Mouse (Mus musculus) forebrain, embryonic 14.5 days (tissue): ENCODE results near the gene Slc10a6. TPM values are rescaled to one million over a fixed set of nuclear protein-coding genes. Genes with fewer than 3 reads are reported as not detected.

Experiments used
- ATAC-seq: fragments of 200-750 bp; cut with Nextera tagmentation; 2 replicates; pipeline ENCODE4 v1.8.0; 2017; ENCODE audit warnings: mild to moderate bottlenecking, moderate library complexity
- DNase-seq: peaks from one replicate; pipeline ENCODE4 v3.0.0-alpha.2; 2015; ENCODE audit warnings: low spot score
- H3K27ac ChIP-seq: fragments of 300-500 bp; sonication (generic); 2 replicates; pipeline ENCODE4 v1.5.1; 2014; ENCODE audit warnings: low read depth, mild to moderate bottlenecking, control low read depth, low read length, moderate library complexity
- H3K27me3 ChIP-seq: fragments of 300-500 bp; sonication (generic); replicated peaks from 2 replicates; pipeline ENCODE4 v1.6.1; 2014; ENCODE audit warnings: low read length, control low read depth, mixed read lengths; ENCODE audit not compliant: control insufficient read depth, insufficient read depth
- H3K36me3 ChIP-seq: fragments of 300-500 bp; sonication (generic); 2 replicates; pipeline ENCODE4 v1.6.1; 2014; ENCODE audit warnings: low read length, control low read depth; ENCODE audit not compliant: control insufficient read depth, insufficient read depth
- H3K4me1 ChIP-seq: fragments of 300-500 bp; sonication (generic); 2 replicates; pipeline ENCODE4 v1.6.1; 2014; ENCODE audit warnings: antibody characterized with exemption, low read length, control low read depth; ENCODE audit not compliant: control insufficient read depth, insufficient read depth
- H3K4me2 ChIP-seq: fragments of 300-500 bp; sonication (generic); 2 replicates; pipeline ENCODE4 v1.6.1; 2014; ENCODE audit warnings: mild to moderate bottlenecking, control low read depth, low read length
- H3K4me3 ChIP-seq: fragments of 300-500 bp; sonication (generic); 2 replicates; pipeline ENCODE4 v1.5.1; 2014; ENCODE audit warnings: low read depth, low read length, control low read depth
- H3K9ac ChIP-seq: fragments of 300-500 bp; sonication (generic); 2 replicates; pipeline ENCODE4 v1.6.1; 2014; ENCODE audit warnings: mild to moderate bottlenecking, low read length, control low read depth, moderate library complexity
- H3K9me3 ChIP-seq: fragments of 300-500 bp; sonication (generic); replicated peaks from 2 replicates; pipeline ENCODE4 v1.6.1; 2016; ENCODE audit warnings: low read length, control low read depth, mixed read lengths; ENCODE audit not compliant: control insufficient read depth
- WGBS: fragments of 180-500 bp; shearing (Covaris S2); extraction: QIAGEN DNeasy Blood & Tissue Kit; methylation state at CpG from one replicate; pipeline ENCODE4 v1.1.7; 2014; 5-methylcytosine and 5-hydroxymethylcytosine counted together
- polyA plus RNA-seq: library from polyadenylated mRNA; unstranded; fragments of >200 nt; fragmentation: Nextera tagmentation; extraction: Ambion mirVana; gene quantifications from 2 replicates; pipeline ENCODE4 v1.2.1, GENCODE M21; 2014

The Slc10a6 gene
- polyA plus RNA-seq, 1 experiment from 2014 or later, result 0.08 TPM

DNA sequence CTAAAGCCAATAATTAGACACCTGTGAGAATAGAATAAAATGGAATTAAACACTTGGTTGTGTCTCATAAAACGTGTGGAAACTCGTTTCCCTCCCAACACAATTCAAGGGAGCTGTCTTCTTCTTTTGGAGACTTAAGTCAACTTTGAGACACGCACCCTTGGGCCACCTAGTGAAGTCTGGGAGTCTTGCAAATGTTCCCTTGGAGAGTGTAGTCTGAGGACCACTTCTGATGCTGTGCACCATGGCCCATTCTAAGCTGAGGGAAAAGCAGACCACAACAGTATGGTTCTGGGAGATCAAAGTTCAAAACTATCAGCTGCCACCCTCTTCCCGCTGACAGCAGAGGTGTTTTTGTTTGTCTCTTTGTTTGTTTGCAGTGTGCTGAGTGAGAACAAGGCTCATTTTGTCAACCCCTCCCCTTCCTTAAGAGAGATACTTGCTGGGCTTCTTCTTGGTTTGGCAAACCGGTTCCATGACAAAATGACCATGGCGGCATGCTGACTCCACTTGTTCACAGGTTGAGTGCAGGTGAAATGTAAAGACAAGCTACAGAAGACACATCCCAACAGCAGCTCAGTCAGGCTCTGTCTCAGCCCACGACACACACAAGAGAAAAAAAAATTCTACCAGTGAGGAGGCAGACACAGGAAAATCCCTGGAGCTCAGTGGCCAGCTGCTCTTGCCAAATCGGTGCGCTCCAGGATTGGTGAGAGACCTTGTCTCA is 814 bp upstream of the Slc10a6 start:
- Histone ChIP-seq H3K9me3 (no peaks in the 10 kb centered on the region), H3K27ac (no peak overlapping the region), H3K4me1 (peaks cover 4% of the 10 kb centered on the region; the same call in 1 of the 2 replicates), H3K9ac (no peak overlapping the region), H3K36me3 (no peaks in the 10 kb centered on the region), H3K4me3 (no peak overlapping the region), H3K27me3 (no peaks in the 10 kb centered on the region), H3K4me2 (no peak overlapping the region)
- DNase-seq (no peak), ATAC-seq (no peak)
- 74% methylated on average over 9 of the region's 9 CpGs for WGBS

DNA sequence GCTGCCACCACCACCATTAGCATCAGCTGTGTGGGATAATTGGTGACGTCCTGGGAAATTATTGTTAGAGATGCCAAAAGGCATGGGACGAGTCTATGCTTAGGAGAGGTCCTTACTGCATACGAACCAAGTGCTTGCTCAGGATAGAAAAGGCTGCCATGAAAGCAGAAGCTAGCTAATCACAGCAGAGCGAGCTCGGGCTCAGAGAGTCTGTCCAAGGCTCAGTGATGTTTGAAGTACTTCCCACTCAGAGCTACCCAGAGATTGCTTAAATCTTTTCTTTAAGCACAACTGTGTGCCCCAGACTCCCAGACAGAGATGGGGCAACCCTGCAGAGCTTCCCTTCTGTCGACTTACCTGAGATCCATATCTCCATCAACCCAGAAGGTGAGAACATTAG is 704 bp downstream of the Slc10a6 start:
- 88% methylated on average over 6 of the region's 6 CpGs for WGBS
- no peaks in the 10 kb centered on the region for H3K9me3 ChIP-seq
- DNase-seq (no peak), ATAC-seq (no peak)
- H3K4me3 ChIP-seq, result no peak overlapping the region
- H3K4me2 ChIP-seq, result no peak overlapping the region
- no peaks in the 10 kb centered on the region for H3K36me3 ChIP-seq
- H3K27ac ChIP-seq, result no peak overlapping the region
- H3K9ac ChIP-seq, result no peak overlapping the region
- peaks cover 4% of the 10 kb centered on the region; the same call in 1 of the 2 replicates for H3K4me1 ChIP-seq
- no peaks in the 10 kb centered on the region for H3K27me3 ChIP-seq

DNA sequence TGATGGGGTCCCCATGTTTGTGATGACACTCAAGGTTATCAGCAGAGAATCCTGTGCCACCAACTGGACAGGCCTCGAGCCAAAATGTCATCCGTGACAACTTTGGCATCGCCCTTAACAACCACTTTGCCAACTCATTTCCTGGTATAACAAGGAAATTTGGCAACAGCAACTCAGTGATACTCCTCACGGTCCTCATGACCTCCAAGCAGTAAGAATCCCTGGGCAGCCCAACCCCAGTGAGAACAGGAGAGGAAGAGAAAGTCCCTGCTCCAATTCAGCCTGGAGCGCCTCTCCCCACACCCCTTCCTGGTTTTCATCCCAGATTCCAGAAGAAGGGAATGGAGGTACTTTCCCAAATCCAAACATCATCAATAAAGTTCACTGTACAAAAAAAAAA is 4.4 kb downstream of the Slc10a6 start:
- H3K27ac ChIP-seq, result no peak overlapping the region
- H3K4me3 ChIP-seq, result no peak overlapping the region
- H3K27me3 ChIP-seq, result no peaks in the 10 kb centered on the region
- no peak overlapping the region for H3K9ac ChIP-seq
- no peak overlapping the region for H3K4me2 ChIP-seq
- peaks cover 3% of the 10 kb centered on the region; the same call in 1 of the 2 replicates for H3K4me1 ChIP-seq
- 94% methylated on average over 5 of the region's 5 CpGs for WGBS
- DNase-seq, result no peak
- H3K36me3 ChIP-seq, result no peaks in the 10 kb centered on the region
- no peak for ATAC-seq
- H3K9me3 ChIP-seq, result no peaks in the 10 kb centered on the region

DNA sequence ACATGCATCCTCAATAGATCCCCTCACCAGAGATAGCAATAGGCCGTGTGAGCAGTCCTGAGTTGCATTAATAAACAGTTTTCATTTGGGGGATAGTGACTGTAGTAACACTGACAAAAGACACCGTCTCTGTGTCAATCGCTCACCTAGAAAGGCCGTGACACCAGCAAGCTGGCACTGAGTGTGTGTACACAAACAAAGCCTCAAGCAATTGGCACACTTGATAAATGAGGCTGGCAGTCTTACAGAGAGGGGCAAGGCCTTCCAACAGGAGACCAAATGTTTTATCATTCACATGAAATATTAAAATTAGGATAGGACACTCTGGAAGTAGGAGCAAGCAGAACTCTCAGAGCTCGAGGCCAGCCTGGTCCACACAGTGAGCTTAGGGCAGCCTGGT is 6.9 kb downstream of the Slc10a6 start:
- Histone ChIP-seq H3K4me3 (no peak overlapping the region), H3K4me2 (no peak overlapping the region), H3K27me3 (no peaks in the 10 kb centered on the region), H3K36me3 (no peaks in the 10 kb centered on the region), H3K4me1 (no peaks in the 10 kb centered on the region), H3K27ac (no peak overlapping the region), H3K9ac (no peak overlapping the region), H3K9me3 (no peaks in the 10 kb centered on the region)
- 62% methylated on average over 5 of the region's 5 CpGs for WGBS
- ATAC-seq (no peak), DNase-seq (no peak)

DNA sequence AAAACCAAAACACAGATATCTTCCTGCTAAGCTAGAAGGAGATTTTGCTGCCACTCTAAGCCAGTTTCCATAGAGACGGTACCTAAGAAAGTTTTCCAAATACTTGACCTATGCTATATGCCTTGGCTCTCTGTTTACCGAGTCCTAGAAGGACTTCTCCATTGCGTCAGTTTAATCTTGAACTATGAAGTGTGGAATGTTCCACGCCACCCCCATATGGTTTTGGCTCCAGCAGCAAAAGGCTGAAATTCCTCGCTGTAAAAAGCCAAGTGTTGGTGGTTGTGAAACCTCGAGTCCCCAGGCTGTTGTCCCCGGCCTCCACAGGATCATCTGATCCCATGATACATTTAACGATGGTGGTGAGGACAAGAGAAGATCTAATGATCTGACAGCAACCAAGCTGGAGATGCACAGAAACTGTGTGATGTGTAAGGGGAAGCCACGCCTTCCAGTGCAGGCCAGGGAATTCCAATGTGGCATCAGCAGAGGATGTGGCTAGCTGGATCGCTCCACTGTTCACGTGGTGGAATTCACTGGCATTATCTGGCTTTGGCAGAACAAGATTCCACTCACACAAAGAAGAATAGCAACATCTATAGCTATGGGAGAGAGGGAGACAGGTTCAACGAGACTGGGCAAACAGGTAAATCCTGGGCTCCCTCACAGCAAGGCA is 8.8 kb downstream of the Slc10a6 start:
- no peaks in the 10 kb centered on the region for H3K36me3 ChIP-seq
- 85% methylated on average over 12 of the region's 12 CpGs for WGBS
- H3K4me3 ChIP-seq, result no peak overlapping the region
- H3K27me3 ChIP-seq, result no peaks in the 10 kb centered on the region
- H3K9ac ChIP-seq, result no peak overlapping the region
- no peak for ATAC-seq
- H3K27ac ChIP-seq, result no peak overlapping the region
- H3K4me1 ChIP-seq, result no peaks in the 10 kb centered on the region
- no peak for DNase-seq
- H3K9me3 ChIP-seq, result no peaks in the 10 kb centered on the region
- H3K4me2 ChIP-seq, result no peak overlapping the region

DNA sequence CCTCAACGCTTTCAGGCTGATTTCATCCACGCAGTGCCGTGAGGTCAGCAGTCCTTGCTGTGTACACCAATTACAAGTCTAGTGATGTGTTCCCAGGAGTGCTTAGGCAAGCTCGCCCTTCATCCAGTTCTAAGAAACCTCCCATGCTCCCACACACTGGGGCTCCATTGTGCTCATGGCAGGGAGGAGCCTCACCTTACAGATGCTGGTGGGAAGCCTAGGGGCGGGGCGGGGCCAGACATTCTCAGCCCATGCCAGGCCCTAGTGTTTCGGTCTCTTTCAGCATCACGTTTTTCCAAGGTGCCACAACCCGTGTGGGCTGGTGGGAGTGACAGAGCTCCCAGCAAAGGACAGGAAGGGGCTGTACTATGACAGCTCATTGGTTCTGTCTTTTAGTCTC is 12.0 kb downstream of the Slc10a6 start:
- H3K4me1 ChIP-seq, result no peaks in the 10 kb centered on the region
- no peaks in the 10 kb centered on the region for H3K9me3 ChIP-seq
- H3K4me3 ChIP-seq, result no peak overlapping the region
- no peaks in the 10 kb centered on the region for H3K27me3 ChIP-seq
- no peak for ATAC-seq
- DNase-seq, result no peak
- no peak overlapping the region for H3K4me2 ChIP-seq
- WGBS, result 59% methylated on average over 9 of the region's 9 CpGs
- H3K27ac ChIP-seq, result no peak overlapping the region
- no peak overlapping the region for H3K9ac ChIP-seq
- H3K36me3 ChIP-seq, result no peaks in the 10 kb centered on the region

DNA sequence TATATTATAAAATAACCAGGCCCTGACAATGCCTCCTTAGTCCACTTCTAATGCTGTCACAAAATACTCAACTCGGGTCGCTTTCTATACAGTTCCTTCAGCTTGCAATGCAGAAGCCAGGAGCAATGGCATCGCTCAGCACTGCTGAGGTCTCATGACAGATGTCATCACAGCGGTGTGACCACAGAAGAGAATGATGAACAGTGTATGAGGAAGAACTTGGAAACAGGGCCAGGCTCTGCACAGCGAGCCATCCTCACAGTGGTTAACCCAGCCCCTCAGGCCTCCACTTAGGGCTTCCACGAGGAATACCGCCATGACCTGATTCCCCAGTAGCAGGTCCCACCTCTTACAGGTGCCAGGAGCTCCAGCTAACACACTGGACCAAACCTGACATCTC is 14.8 kb downstream of the Slc10a6 start:
- Histone ChIP-seq H3K9me3 (no peaks in the 10 kb centered on the region), H3K27me3 (no peaks in the 10 kb centered on the region), H3K4me3 (no peak overlapping the region), H3K27ac (no peak overlapping the region), H3K36me3 (no peaks in the 10 kb centered on the region), H3K9ac (no peak overlapping the region), H3K4me2 (no peak overlapping the region), H3K4me1 (no peaks in the 10 kb centered on the region)
- DNase-seq, result no peak
- no peak for ATAC-seq
- WGBS, result 94% methylated on average over 7 of the region's 7 CpGs

DNA sequence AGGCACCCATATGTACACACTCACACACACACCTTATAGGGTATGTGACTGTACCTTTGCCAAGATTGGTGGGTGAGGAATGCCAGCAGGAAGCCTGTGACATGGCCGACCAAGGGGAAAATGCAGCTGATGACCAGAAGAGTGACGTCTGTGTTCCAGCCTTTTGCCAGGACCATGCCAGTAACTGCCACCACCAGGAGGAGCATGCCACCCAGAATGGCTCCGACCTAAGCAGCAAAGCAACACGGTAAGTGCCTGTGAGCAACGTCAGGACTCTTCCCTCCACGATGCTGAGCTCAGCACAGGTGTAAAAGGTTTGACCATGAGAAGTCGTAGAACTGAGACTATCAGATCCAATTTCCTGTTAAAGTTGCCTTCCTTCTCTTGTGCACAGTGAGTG is 16.9 kb downstream of the Slc10a6 start:
- no peaks in the 10 kb centered on the region for H3K9me3 ChIP-seq
- 87% methylated on average over 7 of the region's 7 CpGs for WGBS
- H3K27me3 ChIP-seq, result no peaks in the 10 kb centered on the region
- no peaks in the 10 kb centered on the region for H3K4me1 ChIP-seq
- no peak overlapping the region for H3K4me3 ChIP-seq
- H3K9ac ChIP-seq, result no peak overlapping the region
- H3K4me2 ChIP-seq, result no peak overlapping the region
- ATAC-seq (no peak), DNase-seq (no peak)
- no peak overlapping the region for H3K27ac ChIP-seq
- no peaks in the 10 kb centered on the region for H3K36me3 ChIP-seq

DNA sequence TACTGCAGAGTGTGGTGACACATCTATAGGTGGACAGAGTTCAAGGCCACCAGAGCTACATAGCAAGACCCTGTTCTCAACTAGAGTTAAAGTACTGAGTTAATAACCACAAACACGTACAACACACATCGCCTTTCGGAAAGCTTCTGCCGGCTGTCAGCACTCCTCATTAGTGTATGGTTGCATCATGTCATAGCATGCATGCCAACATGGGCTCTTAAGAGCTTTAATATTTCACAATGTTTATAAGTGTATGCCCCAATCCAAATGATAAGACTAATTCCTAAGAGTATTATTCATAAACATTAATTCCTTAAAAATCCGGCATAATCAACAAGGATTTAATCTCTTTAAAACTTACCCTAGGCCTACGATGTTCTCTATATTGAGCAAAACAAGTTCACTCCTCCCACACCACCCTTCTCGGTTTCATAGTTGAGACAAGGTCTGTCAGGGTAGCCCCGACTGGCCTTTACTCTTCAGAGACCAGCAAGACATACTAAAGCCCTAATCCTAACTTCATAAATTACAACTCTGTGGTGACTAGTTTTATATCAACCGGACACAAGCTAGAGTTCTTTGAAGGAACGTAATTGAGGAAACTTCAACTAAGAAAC is 18.2 kb downstream of the Slc10a6 start:
- ATAC-seq (no peak), DNase-seq (no peak)
- Histone ChIP-seq H3K4me2 (no peak overlapping the region), H3K27ac (no peak overlapping the region), H3K9ac (no peak overlapping the region), H3K4me1 (no peaks in the 10 kb centered on the region), H3K27me3 (no peaks in the 10 kb centered on the region), H3K4me3 (no peak overlapping the region), H3K9me3 (no peaks in the 10 kb centered on the region), H3K36me3 (no peaks in the 10 kb centered on the region)
- WGBS, result 90% methylated on average over 10 of the region's 10 CpGs
